Mouse (Mus musculus) small intestine, adult 2 months (tissue): Measurements from ENCODE around the gene Mrgprg.

ENCODE experiments used
- CTCF ChIP-seq: fragments of 200-500 bp; IDR thresholded peaks from 2 replicates; pipeline ENCODE4 v1.5.1; 2012; ENCODE audit warnings: low read depth, mild to moderate bottlenecking, control low read depth, inconsistent platforms, low read length, moderate library complexity, mixed read lengths; ENCODE audit not compliant: insufficient replicate concordance, insufficient read length; ENCODE audit errors: extremely low read depth
- POLR2A ChIP-seq: fragments of 200-500 bp; IDR thresholded peaks from 2 replicates; pipeline ENCODE4 v1.6.1; 2012; ENCODE audit warnings: low read depth, mild to moderate bottlenecking, control low read depth, inconsistent platforms, low read length, moderate library complexity

- no peak for TF ChIP-seq CTCF
- TF ChIP-seq POLR2A = no peak
These were observed 25.7 kb upstream of the Mrgprg start for GRCm38 (mm10) chr7:143792336-143792985.
